In genomic region chr16:4541033-4541432, GRCm38 (mm10) we compare ENCODE assay signal across 8 mouse cellular contexts. TPM values are rescaled to one million over a fixed set of nuclear protein-coding genes. Genes with fewer than 3 reads are reported as not detected.
DNase-seq lines count a peak whose midpoint lies in the region; ATAC-seq and TF ChIP-seq lines count a peak whose summit lies in the region.

No protein-coding gene starts in this region.

- no peak for TF ChIP-seq EP300 in stomach, postnatal 0 days (optimal IDR thresholded peaks at IDR 0.05)

- peak overlapping the region; percentile 64 for H3K4me3 ChIP-seq in erythroblast, embryonic 14.5 days (replicated peaks)
- H3K4me3 ChIP-seq in neural tube, embryonic 11.5 days (ENCODE audit: low read depth, low read length): peak overlapping the region; percentile 37
- peak overlapping the region; percentile 58 for H3K4me3 ChIP-seq in liver, embryonic 12.5 days
- peak overlapping the region; percentile 34 for H3K4me3 ChIP-seq in stomach, postnatal 0 days (ENCODE audit: low read depth, low read length)
- no peak overlapping the region for H3K4me3 ChIP-seq in kidney, adult 2 months (ENCODE audit: insufficient read depth, low read depth, low read length)

- peak overlapping the region; percentile 51 for H3K4me2 ChIP-seq in neural tube, embryonic 11.5 days (ENCODE audit: low read depth)
- H3K4me2 ChIP-seq in liver, embryonic 12.5 days: peak overlapping the region; percentile 79
- peak overlapping the region; percentile 53 for H3K4me2 ChIP-seq in stomach, postnatal 0 days (replicated peaks; ENCODE audit: low read depth)

- H3K9ac ChIP-seq in neural tube, embryonic 11.5 days (ENCODE audit: low read length): peak overlapping the region; percentile 56; the same call in 1 of the 2 replicates
- H3K9ac ChIP-seq in liver, embryonic 12.5 days: peak overlapping the region; percentile 66
- H3K9ac ChIP-seq in stomach, postnatal 0 days (ENCODE audit: low read length): no peak overlapping the region

- H3K27me3 ChIP-seq in erythroblast, embryonic 14.5 days (ENCODE audit: control insufficient read depth): no peaks in the 10 kb centered on the region
- no peaks in the 10 kb centered on the region for H3K27me3 ChIP-seq in neural tube, embryonic 11.5 days (ENCODE audit: control insufficient read depth, insufficient read depth, low read length)
- no peaks in the 10 kb centered on the region for H3K27me3 ChIP-seq in liver, embryonic 12.5 days (replicated peaks)
- no peaks in the 10 kb centered on the region for H3K27me3 ChIP-seq in stomach, postnatal 0 days (ENCODE audit: control insufficient read depth, insufficient read depth, low read length)
- H3K27me3 ChIP-seq in kidney, adult 2 months (replicated peaks; ENCODE audit: control insufficient read depth, insufficient read depth, low read length): no peaks in the 10 kb centered on the region

- H3K4me1 ChIP-seq in erythroblast, embryonic 14.5 days (ENCODE audit: control insufficient read depth): peaks cover 35% of the 10 kb centered on the region
- H3K4me1 ChIP-seq in neural tube, embryonic 11.5 days (ENCODE audit: control insufficient read depth, insufficient read depth, low read length): no peaks in the 10 kb centered on the region
- H3K4me1 ChIP-seq in liver, embryonic 12.5 days: peaks cover 25% of the 10 kb centered on the region
- no peaks in the 10 kb centered on the region for H3K4me1 ChIP-seq in stomach, postnatal 0 days (replicated peaks; ENCODE audit: control insufficient read depth, insufficient read depth)
- H3K4me1 ChIP-seq in kidney, adult 2 months (ENCODE audit: control insufficient read depth, insufficient read depth, low read length): peaks cover 3% of the 10 kb centered on the region; the same call in 1 of the 2 replicates

- peaks cover 17% of the 10 kb centered on the region for H3K36me3 ChIP-seq in erythroblast, embryonic 14.5 days (ENCODE audit: control insufficient read depth)
- H3K36me3 ChIP-seq in neural tube, embryonic 11.5 days (ENCODE audit: control insufficient read depth, insufficient read depth, low read length): no peaks in the 10 kb centered on the region; the same call in 1 of the 2 replicates
- peaks cover 18% of the 10 kb centered on the region for H3K36me3 ChIP-seq in liver, embryonic 12.5 days
- peaks cover 4% of the 10 kb centered on the region; the same call in 1 of the 2 replicates for H3K36me3 ChIP-seq in stomach, postnatal 0 days (ENCODE audit: control insufficient read depth, insufficient read depth, low read length)
- H3K36me3 ChIP-seq in kidney, adult 2 months (ENCODE audit: control insufficient read depth, insufficient read depth, low read length): no peaks in the 10 kb centered on the region

- H3K27ac ChIP-seq in neural tube, embryonic 11.5 days (ENCODE audit: low read depth, low read length): no peak overlapping the region
- H3K27ac ChIP-seq in liver, embryonic 12.5 days: no peak overlapping the region; the same call in 1 of the 2 replicates
- no peak overlapping the region for H3K27ac ChIP-seq in stomach, postnatal 0 days (replicated peaks)
- no peak overlapping the region for H3K27ac ChIP-seq in kidney, adult 2 months (ENCODE audit: insufficient read depth, low read depth, low read length)

- no peaks in the 10 kb centered on the region for H3K9me3 ChIP-seq in erythroblast, embryonic 14.5 days (ENCODE audit: control insufficient read depth, low read length)
- no peaks in the 10 kb centered on the region for H3K9me3 ChIP-seq in neural tube, embryonic 11.5 days (ENCODE audit: control insufficient read depth, low read length)
- H3K9me3 ChIP-seq in liver, embryonic 12.5 days (replicated peaks): no peaks in the 10 kb centered on the region
- no peaks in the 10 kb centered on the region for H3K9me3 ChIP-seq in stomach, postnatal 0 days (ENCODE audit: control insufficient read depth, low read length)

- DNase-seq in neural tube, embryonic 11.5 days (ENCODE audit: low spot score): no peak
- no peak for DNase-seq in neural tube, embryonic 10.5 days (ENCODE audit: extremely low spot score, low spot score)
- DNase-seq in stomach, postnatal 0 days (ENCODE audit: low spot score): no peak
- no peak for DNase-seq in embryo, embryonic 11 days
- DNase-seq in kidney, adult 2 months: no peak

- ATAC-seq in erythroblast, adult 5-6 weeks (replicated peaks; ENCODE audit: low FRiP score, poor library complexity, severe bottlenecking): no peak
- no peak for ATAC-seq in neural tube, embryonic 11.5 days (ENCODE audit: insufficient read depth, low FRiP score, low TSS enrichment)
- ATAC-seq in liver, embryonic 12.5 days: no peak
- no peak for ATAC-seq in stomach, postnatal 0 days (ENCODE audit: low FRiP score, low TSS enrichment)

- TF ChIP-seq CTCF in stomach, postnatal 0 days (IDR thresholded peaks at IDR 0.05; ENCODE audit: low read depth): no peak
- no peak for TF ChIP-seq CTCF in kidney, adult 2 months (conservative IDR thresholded peaks at IDR 0.05; ENCODE audit: insufficient read depth, insufficient read length, low read depth, low read length)

- TF ChIP-seq POLR2A in kidney, adult 2 months (IDR thresholded peaks at IDR 0.05; ENCODE audit: low read depth, low read length): no peak

- WGBS in neural tube, embryonic 11.5 days: 67% methylated on average over 4 of the region's 4 CpGs
- WGBS in liver, embryonic 12.5 days (ENCODE audit: insufficient replicate concordance): 45% methylated on average over 4 of the region's 4 CpGs
- WGBS in stomach, postnatal 0 days: 59% methylated on average over 4 of the region's 4 CpGs
- 65% methylated on average over 4 of the region's 4 CpGs for WGBS in kidney, adult 2 months

RNA-seq across cellular contexts. Expression of gene Srl, which starts 0.6 kb away (rescaled TPM):
- polyA plus RNA-seq in erythroblast, embryonic 14.5 days (2012): not detected in 2 replicates
- 1.0 and 1.3 TPM in 2 replicates for total RNA-seq in erythroblast, adult 5-6 weeks (2015; ENCODE audit: low replicate concordance)
- 1.3 and 10.3 TPM in 2 replicates for total RNA-seq in erythroblast, adult 5-6 weeks (2017; ENCODE audit: low replicate concordance)
- polyA plus RNA-seq in neural tube, embryonic 11.5 days (2014; fragmentation: Nextera tagmentation; extraction: Ambion mirVana): 31.1 and 35.7 TPM in 2 replicates
- polyA plus RNA-seq in liver, embryonic 12.5 days (2016; fragmentation: Nextera tagmentation; extraction: Ambion mirVana): 5.1 and 5.6 TPM in 2 replicates
- polyA plus RNA-seq in stomach, postnatal 0 days (2015; fragmentation: Nextera tagmentation; extraction: Ambion mirVana): 2.8 and 3.1 TPM in 2 replicates
- polyA plus RNA-seq in kidney, adult 2 months (2012; rRNA removed): 3.1 and 6.9 TPM in 2 replicates

RNA-seq across cellular contexts. Expression of gene Tfap4, which starts 18.6 kb away (rescaled TPM):
- polyA plus RNA-seq in erythroblast, embryonic 14.5 days (2012): 1.0 and 1.3 TPM in 2 replicates
- 3.1 and 14.4 TPM in 2 replicates for total RNA-seq in erythroblast, adult 5-6 weeks (2015; ENCODE audit: low replicate concordance)
- total RNA-seq in erythroblast, adult 5-6 weeks (2017; ENCODE audit: low replicate concordance): 4.6 and 5.9 TPM in 2 replicates
- polyA plus RNA-seq in neural tube, embryonic 11.5 days (2014; fragmentation: Nextera tagmentation; extraction: Ambion mirVana): 16.1 and 17.8 TPM in 2 replicates
- polyA plus RNA-seq in liver, embryonic 12.5 days (2016; fragmentation: Nextera tagmentation; extraction: Ambion mirVana): 13.3 and 14.3 TPM in 2 replicates
- polyA plus RNA-seq in stomach, postnatal 0 days (2015; fragmentation: Nextera tagmentation; extraction: Ambion mirVana): 8.9 and 10.6 TPM in 2 replicates
- 4.5 and 5.1 TPM in 2 replicates for polyA plus RNA-seq in kidney, adult 2 months (2012; rRNA removed)

RNA-seq across cellular contexts. Expression of gene Glis2, which starts 53.5 kb away (rescaled TPM):
- polyA plus RNA-seq in erythroblast, embryonic 14.5 days (2012): 0.01 TPM in 1 of 2 replicates, not detected in the other
- total RNA-seq in erythroblast, adult 5-6 weeks (2015; ENCODE audit: low replicate concordance): not detected in 2 replicates
- total RNA-seq in erythroblast, adult 5-6 weeks (2017; ENCODE audit: low replicate concordance): not detected in 2 replicates
- polyA plus RNA-seq in neural tube, embryonic 11.5 days (2014; fragmentation: Nextera tagmentation; extraction: Ambion mirVana): 32.4 and 37.0 TPM in 2 replicates
- polyA plus RNA-seq in liver, embryonic 12.5 days (2016; fragmentation: Nextera tagmentation; extraction: Ambion mirVana): 6.1 and 7.3 TPM in 2 replicates
- 11.6 and 11.7 TPM in 2 replicates for polyA plus RNA-seq in stomach, postnatal 0 days (2015; fragmentation: Nextera tagmentation; extraction: Ambion mirVana)
- polyA plus RNA-seq in kidney, adult 2 months (2012; rRNA removed): 210 and 226 TPM in 2 replicates
